Mouse (Mus musculus) right cerebral cortex, postnatal 36 days (tissue): ENCODE results near the gene Gbx2.

Experiments
- DNase-seq, 2 experiments: peaks; one replicate each; pipeline ENCODE4 v3.0.0; 2022; ENCODE audit warnings: low spot score in 2 of 2, mixed read lengths in 1 of 2

Gbx2 gene

GRCm38 (mm10) chr1:89931120-89931519, at the start of gene Gbx2:
TSS of gene Gbx2 (minus strand) at chr1:89931179.
- no peak for DNase-seq

GRCm38 (mm10) chr1:89977261-89977660, 46.3 kb upstream of the Gbx2 start:
- DNase-seq: no peak

- no peak for DNase-seq
Measured at GRCm38 (mm10) chr1:89976411-89976810, 45.4 kb upstream of the Gbx2 start.

- DNase-seq: no peak
Measured at GRCm38 (mm10) chr1:89974541-89974940, 43.6 kb upstream of the Gbx2 start.

GRCm38 (mm10) chr1:89971848-89972247, 40.9 kb upstream of the Gbx2 start:
- DNase-seq: no peak

GRCm38 (mm10) chr1:89969714-89970110, 38.7 kb upstream of the Gbx2 start:
- no peak for DNase-seq

GRCm38 (mm10) chr1:89969072-89969713, 38.2 kb upstream of the Gbx2 start:
- no peak for DNase-seq

- DNase-seq: peak; percentile 49 to 50
Measured at GRCm38 (mm10) chr1:89968111-89968851, 37.3 kb upstream of the Gbx2 start.

- no peak for DNase-seq
Measured at GRCm38 (mm10) chr1:89967585-89967984, 36.6 kb upstream of the Gbx2 start.

GRCm38 (mm10) chr1:89964426-89964825, 33.4 kb upstream of the Gbx2 start:
- no peak for DNase-seq

- DNase-seq: no peak
Measured at GRCm38 (mm10) chr1:89963296-89963695, 32.3 kb upstream of the Gbx2 start.

- no peak for DNase-seq
Measured at GRCm38 (mm10) chr1:89962092-89962491, 31.1 kb upstream of the Gbx2 start.

- no peak for DNase-seq
Measured at GRCm38 (mm10) chr1:89959393-89959792, 28.4 kb upstream of the Gbx2 start.

- DNase-seq: peak; percentile 37 to 42
Measured at GRCm38 (mm10) chr1:89943202-89943601, 12.2 kb upstream of the Gbx2 start.

GRCm38 (mm10) chr1:89942395-89942976, 11.5 kb upstream of the Gbx2 start:
- no peak for DNase-seq

- DNase-seq: no peak
Measured at GRCm38 (mm10) chr1:89941701-89942381, 10.9 kb upstream of the Gbx2 start.

- no peak for DNase-seq
Measured at GRCm38 (mm10) chr1:89940961-89941524, 10.1 kb upstream of the Gbx2 start.

- DNase-seq: no peak
Measured at GRCm38 (mm10) chr1:89939981-89940726, 9.2 kb upstream of the Gbx2 start.

GRCm38 (mm10) chr1:89939596-89939960, 8.6 kb upstream of the Gbx2 start:
- no peak for DNase-seq

- DNase-seq: no peak
Measured at GRCm38 (mm10) chr1:89938884-89939595, 8.1 kb upstream of the Gbx2 start.
